Mouse (Mus musculus): ENCODE data around the gene Zc3hav1l.
A peak's percentile ranks its signal among the peaks of the same experiment; 100 is the strongest.

The Zc3hav1l gene

GRCm38 (mm10) chr6:38298761-38299401, at the start of gene Zc3hav1l:
Zc3hav1l (minus strand) TSS chr6:38299259.
- DNase-seq = peak; percentile 72

- DNase-seq = no peak
Measured at GRCm38 (mm10) chr6:38347875-38348274, 48.8 kb upstream of the Zc3hav1l start.

GRCm38 (mm10) chr6:38345796-38346195, 46.7 kb upstream of the Zc3hav1l start:
- DNase-seq = no peak

- no peak for DNase-seq
Measured at GRCm38 (mm10) chr6:38344006-38344670, 45.1 kb upstream of the Zc3hav1l start.

- DNase-seq = no peak
Measured at GRCm38 (mm10) chr6:38343581-38343980, 44.5 kb upstream of the Zc3hav1l start.

GRCm38 (mm10) chr6:38342666-38342992, 43.6 kb upstream of the Zc3hav1l start:
- no peak for DNase-seq

GRCm38 (mm10) chr6:38341751-38342665, 42.9 kb upstream of the Zc3hav1l start:
- peak; percentile 77 for DNase-seq

GRCm38 (mm10) chr6:38339078-38339477, 40.0 kb upstream of the Zc3hav1l start:
- DNase-seq = no peak

- no peak for DNase-seq
Measured at GRCm38 (mm10) chr6:38337951-38338350, 38.9 kb upstream of the Zc3hav1l start.

- no peak for DNase-seq
Measured at GRCm38 (mm10) chr6:38337166-38337705, 38.2 kb upstream of the Zc3hav1l start.

GRCm38 (mm10) chr6:38335264-38335663, 36.2 kb upstream of the Zc3hav1l start:
- DNase-seq = no peak

- peak; percentile 65 for DNase-seq
Measured at GRCm38 (mm10) chr6:38326596-38326995, 27.5 kb upstream of the Zc3hav1l start.

GRCm38 (mm10) chr6:38320621-38321020, 21.6 kb upstream of the Zc3hav1l start:
- no peak for DNase-seq

- DNase-seq = no peak
Measured at GRCm38 (mm10) chr6:38316050-38316449, 17.0 kb upstream of the Zc3hav1l start.

GRCm38 (mm10) chr6:38309741-38310140, 10.7 kb upstream of the Zc3hav1l start:
- no peak for DNase-seq

- DNase-seq = no peak
Measured at GRCm38 (mm10) chr6:38304981-38305380, 5.9 kb upstream of the Zc3hav1l start.

- DNase-seq = peak; percentile 29
Measured at GRCm38 (mm10) chr6:38298246-38298635, 818 bp downstream of the Zc3hav1l start.

GRCm38 (mm10) chr6:38297580-38298245, 1.3 kb downstream of the Zc3hav1l start:
- DNase-seq = peak; percentile 16

- no peak for DNase-seq
Measured at GRCm38 (mm10) chr6:38293708-38294107, 5.4 kb downstream of the Zc3hav1l start.

- no peak for DNase-seq
Measured at GRCm38 (mm10) chr6:38292871-38293646, 6.0 kb downstream of the Zc3hav1l start.

GRCm38 (mm10) chr6:38284422-38284821, 14.6 kb downstream of the Zc3hav1l start:
- no peak for DNase-seq

- no peak for DNase-seq
Measured at GRCm38 (mm10) chr6:38264466-38264865, 34.6 kb downstream of the Zc3hav1l start.
